Mouse (Mus musculus): ENCODE results near the gene Rasgrf1.

DNA sequence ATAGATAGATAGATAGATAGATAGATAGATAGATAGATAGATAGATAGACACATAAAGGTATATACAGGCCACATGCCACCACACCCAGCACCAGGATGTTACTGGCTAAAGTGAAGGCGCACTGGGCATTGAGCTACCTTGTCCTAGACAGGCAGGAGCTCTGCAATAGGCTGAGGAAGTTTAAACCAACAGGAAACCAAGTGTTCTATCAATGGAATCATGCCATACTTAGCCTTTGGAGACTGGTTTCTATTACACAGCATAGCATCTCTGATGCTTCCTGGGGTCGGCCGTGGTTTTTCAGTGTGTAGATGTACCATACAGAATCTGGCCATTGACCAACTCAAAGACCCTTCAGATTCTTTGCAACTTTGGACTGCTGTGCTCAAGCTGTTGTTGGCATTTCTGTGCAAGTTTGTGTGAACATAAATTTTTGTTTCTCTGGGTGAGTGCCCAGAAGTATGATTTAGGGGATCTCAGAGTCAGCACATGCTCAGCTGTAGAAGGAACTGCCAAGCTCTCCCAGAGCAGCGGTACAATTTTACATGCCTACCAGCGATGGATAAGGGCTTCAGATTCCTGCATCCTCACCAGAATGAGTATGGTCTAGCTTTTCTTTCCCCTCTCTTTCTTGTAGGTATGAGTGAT lies 17.0 kb upstream of the Rasgrf1 start:
- no peak for TF ChIP-seq CTCF (IDR thresholded peaks at IDR 0.05; ENCODE audit: low read depth, low read length)
- TF ChIP-seq POLR2AphosphoS5 (IDR thresholded peaks at IDR 0.05; ENCODE audit: insufficient replicate concordance, low read depth, low read length): no peak
- no peak for TF ChIP-seq TAL1 (conservative IDR thresholded peaks at IDR 0.05; ENCODE audit: low read depth, low read length)
- no peak for TF ChIP-seq GATA1 (IDR thresholded peaks at IDR 0.05; ENCODE audit: borderline replicate concordance, low read length)
- no peak for TF ChIP-seq GATA2 (IDR thresholded peaks at IDR 0.05; ENCODE audit: borderline replicate concordance, low read depth, low read length)

Measured in G1E (cell line).